Mouse (Mus musculus) thymus, adult 2 months (tissue): Measurements from ENCODE around the gene Gfer. TPM values are rescaled to one million over a fixed set of nuclear protein-coding genes. Genes with fewer than 3 reads are reported as not detected.
"Not testable (repeated sequence)": the region's sequence is repeated elsewhere in the genome, so short reads cannot be mapped to it uniquely, and the experiment has no call there.

Source experiments
- DNase-seq: peaks from one replicate; pipeline ENCODE4 v3.0.0; 2021
- H3K27ac ChIP-seq: fragments of 200-500 bp; 2 replicates; pipeline ENCODE4 v1.5.1; 2012; ENCODE audit warnings: low read length, control low read depth; ENCODE audit not compliant: control insufficient read depth, insufficient read depth
- H3K27me3 ChIP-seq: fragments of 200-500 bp; 2 replicates; pipeline ENCODE4 v1.6.1; 2012; ENCODE audit warnings: mild to moderate bottlenecking, low read length, moderate library complexity, mixed read lengths; ENCODE audit not compliant: control insufficient read depth, insufficient read depth
- H3K36me3 ChIP-seq: fragments of 200-500 bp; 2 replicates; pipeline ENCODE4 v1.6.1; 2012; ENCODE audit warnings: mild to moderate bottlenecking, low read length, moderate library complexity; ENCODE audit not compliant: control insufficient read depth, insufficient read depth
- H3K4me1 ChIP-seq: fragments of 200-500 bp; replicated peaks from 2 replicates; pipeline ENCODE4 v1.6.1; 2012; ENCODE audit warnings: low read length; ENCODE audit not compliant: control insufficient read depth, insufficient read depth
- H3K4me3 ChIP-seq: fragments of 200-500 bp; 2 replicates; pipeline ENCODE4 v1.5.1; 2012; ENCODE audit warnings: mild to moderate bottlenecking, low read length, control low read depth, moderate library complexity; ENCODE audit not compliant: control insufficient read depth, insufficient read depth
- CTCF ChIP-seq: fragments of 200-500 bp; IDR thresholded peaks from 2 replicates; pipeline ENCODE4 v1.5.1; 2012; ENCODE audit warnings: mild to moderate bottlenecking, control low read depth, low read length, moderate library complexity, borderline replicate concordance; ENCODE audit not compliant: control insufficient read depth, poor library complexity, insufficient read depth; ENCODE audit errors: extremely low read depth
- POLR2A ChIP-seq: fragments of 200-500 bp; IDR thresholded peaks from 2 replicates; pipeline ENCODE4 v1.6.1; 2012; ENCODE audit warnings: mild to moderate bottlenecking, low read length, control low read depth, moderate library complexity; ENCODE audit not compliant: control insufficient read depth, poor library complexity, insufficient read depth; ENCODE audit errors: extremely low read depth
- WGBS: fragments of 180-500 bp; shearing (Covaris S2); methylation state at CpG from one replicate; pipeline ENCODE4 v1.1.7; 2018; 5-methylcytosine and 5-hydroxymethylcytosine counted together
- polyA plus RNA-seq: library from polyadenylated mRNA; depleted of rRNA; stranded (reverse); fragments of >200 nt; gene quantifications from 2 replicates; pipeline ENCODE4 v1.2.3, GENCODE M21; 2012

Gene Gfer
- polyA plus RNA-seq, 1 experiment, result 24.3 TPM

DNA sequence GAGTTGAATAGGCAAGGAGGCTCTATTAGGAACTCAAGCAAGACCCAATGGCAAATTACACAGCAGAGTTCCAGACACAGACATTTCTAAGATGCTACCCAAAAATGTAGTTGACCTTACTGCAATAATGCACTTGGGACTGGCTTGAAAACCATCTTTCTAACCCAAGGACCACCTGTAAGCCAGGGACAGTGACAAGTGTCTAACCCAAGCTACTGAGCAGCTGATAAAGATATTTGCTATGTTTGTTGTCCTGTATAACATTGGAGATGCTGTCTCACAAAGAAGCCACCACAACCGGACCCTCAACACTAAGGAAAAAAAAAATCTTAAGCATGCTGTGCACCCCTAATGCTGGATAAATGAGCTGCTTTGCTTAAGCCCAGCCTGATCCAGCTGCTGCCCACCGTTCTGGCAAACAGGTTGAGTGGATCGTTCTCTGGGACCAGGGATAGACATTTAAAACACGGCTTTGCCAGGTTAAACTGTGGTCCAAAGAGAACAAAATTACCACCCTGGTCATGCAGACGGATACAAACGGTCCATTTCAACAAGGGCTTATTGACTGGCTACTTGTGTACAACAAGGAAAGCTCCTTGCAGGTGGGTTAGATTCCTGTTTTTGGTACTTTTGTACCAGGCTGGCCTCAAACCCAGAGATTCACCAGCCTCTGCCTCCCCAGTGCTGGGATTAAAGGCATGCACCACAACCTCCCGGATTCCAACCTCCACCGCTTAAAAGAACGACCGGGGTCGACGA, 27.3 kb upstream of the Gfer start:
- H3K36me3 ChIP-seq, result peaks cover 14% of the 10 kb centered on the region
- peak overlapping the region; percentile 73 for H3K4me3 ChIP-seq
- DNase-seq, result no peak
- H3K27me3 ChIP-seq, result no peaks in the 10 kb centered on the region
- H3K27ac ChIP-seq, result no peak overlapping the region
- H3K4me1 ChIP-seq, result peaks cover 16% of the 10 kb centered on the region
- TF ChIP-seq POLR2A (no peak), CTCF (no peak)
- 3% methylated on average over 12 of the region's 12 CpGs for WGBS

DNA sequence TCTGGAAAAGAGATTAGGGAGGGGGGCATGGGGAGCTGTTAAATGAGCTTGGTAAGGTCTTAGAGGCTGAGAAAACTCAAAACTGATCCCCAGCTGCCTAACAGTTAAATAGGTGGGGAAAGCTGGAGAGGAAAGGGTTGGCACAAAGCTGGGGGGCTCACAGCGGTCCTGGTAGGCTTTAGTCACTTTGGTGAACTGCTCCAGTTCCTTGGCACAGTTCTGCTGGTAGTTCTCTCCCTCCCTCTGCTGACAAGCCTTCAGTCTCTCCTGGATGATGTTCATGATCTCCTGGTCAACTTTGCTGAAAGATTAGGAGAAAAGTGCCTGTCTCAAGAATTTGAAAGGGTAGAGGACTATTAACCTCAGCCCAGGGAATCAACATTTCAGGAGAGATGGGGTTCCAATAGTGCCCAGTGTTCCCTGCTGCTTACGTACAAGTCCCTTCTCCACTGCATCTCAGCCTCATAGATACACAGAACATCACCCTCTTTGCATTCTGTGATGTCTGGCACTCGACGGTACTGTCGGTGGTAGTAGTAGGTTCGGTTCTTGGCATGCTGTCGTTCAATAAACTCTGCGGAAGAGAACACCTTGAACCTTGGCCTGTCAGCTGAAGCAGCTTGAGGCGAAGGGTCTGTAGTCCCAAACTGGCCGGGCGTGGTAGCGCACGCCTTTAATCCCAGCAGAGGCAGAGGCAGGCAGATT, 26.4 kb upstream of the Gfer start:
- no peak overlapping the region for H3K4me3 ChIP-seq
- peaks cover 14% of the 10 kb centered on the region for H3K36me3 ChIP-seq
- H3K27ac ChIP-seq, result no peak overlapping the region
- H3K4me1 ChIP-seq, result peaks cover 16% of the 10 kb centered on the region
- TF ChIP-seq POLR2A (no peak), CTCF (no peak)
- H3K27me3 ChIP-seq, result no peaks in the 10 kb centered on the region
- no peak for DNase-seq
- WGBS, result 80% methylated on average over 13 of the region's 13 CpGs

DNA sequence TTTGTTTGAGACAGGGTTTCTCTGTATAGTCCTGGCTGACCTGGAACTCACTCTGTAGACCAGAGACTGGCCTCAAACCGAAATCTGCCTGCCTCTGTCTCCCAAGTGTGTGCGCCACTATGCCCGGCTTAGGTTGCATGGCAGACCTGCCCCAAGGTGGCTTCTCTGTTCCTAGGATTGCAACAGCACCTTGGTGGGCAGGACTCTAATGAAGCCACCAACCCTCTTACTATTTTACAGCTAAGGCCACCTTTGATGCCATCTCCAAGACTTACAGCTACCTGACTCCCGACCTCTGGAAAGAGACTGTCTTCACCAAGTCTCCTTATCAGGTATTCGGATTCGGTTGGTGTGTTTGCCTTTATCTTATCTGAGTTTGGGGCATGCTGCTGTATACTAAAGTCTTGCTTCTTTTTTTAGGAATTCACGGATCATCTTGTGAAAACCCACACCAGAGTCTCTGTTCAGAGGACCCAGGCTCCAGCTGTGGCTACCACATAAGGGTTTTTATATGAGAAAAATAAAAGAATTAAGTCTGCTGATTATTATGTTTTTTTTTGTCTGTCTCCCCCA, 25.5 kb upstream of the Gfer start:
- 80% methylated on average over 7 of the region's 7 CpGs for WGBS
- H3K27ac ChIP-seq, H3K4me3 ChIP-seq, DNase-seq, H3K27me3 ChIP-seq: not testable (repeated sequence)
- Histone ChIP-seq H3K36me3 (peaks cover 14% of the 10 kb centered on the region), H3K4me1 (peaks cover 16% of the 10 kb centered on the region)

DNA sequence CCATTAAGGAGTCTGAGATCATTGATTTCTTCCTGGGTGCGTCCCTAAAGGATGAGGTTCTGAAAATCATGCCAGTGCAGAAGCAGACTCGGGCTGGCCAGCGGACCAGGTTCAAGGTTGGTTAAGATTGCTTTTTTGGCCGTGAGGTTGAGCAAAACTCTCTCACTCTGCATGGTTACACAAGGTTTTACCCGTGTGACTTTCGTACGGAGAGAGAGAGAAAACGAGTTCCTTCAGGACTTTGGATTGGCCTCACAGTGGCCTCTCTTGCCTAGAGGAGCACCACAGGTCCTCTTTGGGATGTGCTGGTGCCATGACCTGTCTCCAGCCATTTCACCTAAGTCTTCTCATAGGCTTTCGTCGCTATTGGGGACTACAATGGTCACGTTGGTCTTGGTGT, 24.7 kb upstream of the Gfer start:
- Histone ChIP-seq H3K4me1 (peaks cover 16% of the 10 kb centered on the region), H3K36me3 (peaks cover 14% of the 10 kb centered on the region), H3K4me3 (peak overlapping the region; percentile 73)
- H3K27me3 ChIP-seq, H3K27ac ChIP-seq, DNase-seq: not testable (repeated sequence)
- 3% methylated on average over 11 of the region's 11 CpGs for WGBS

DNA sequence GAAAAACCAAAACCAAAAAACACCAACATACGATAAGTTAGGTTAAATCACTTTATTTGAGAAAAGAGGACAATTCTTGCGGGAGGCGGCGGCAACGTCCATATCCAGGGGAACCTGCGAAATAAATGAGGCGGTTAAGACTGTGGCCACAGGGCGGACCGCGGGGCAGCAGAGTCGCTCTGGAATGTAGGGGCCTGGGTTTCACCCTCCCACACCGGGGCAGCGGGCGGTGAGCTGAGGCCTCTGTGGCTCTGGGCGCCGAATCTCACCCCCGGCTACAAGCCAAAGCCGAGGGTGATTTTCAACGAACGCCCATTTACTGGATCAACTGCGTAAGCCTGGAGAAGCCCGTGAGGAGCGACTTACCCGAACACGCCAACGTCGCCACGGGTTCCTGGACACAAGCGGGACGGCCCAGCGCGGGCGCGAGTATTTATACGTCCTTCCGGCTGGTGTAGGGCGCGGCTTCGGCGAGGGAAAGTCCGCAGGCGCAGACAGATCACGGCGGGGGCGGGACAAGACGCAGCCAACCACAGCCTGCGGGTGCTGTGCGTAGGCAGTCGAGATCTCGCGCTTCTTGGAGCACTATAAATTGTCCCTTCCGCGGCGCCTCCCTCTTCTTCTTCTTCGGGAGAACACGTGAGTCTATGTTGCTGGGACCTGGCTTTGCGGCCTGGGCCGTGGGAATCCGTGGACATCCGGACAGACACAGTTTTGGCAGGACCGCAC, 23.7 kb upstream of the Gfer start:
- Histone ChIP-seq H3K27ac (0 out of 2 replicates have a peak overlapping the region, but pooled peaks have one; percentile 3), H3K36me3 (peaks cover 14% of the 10 kb centered on the region), H3K4me1 (peaks cover 16% of the 10 kb centered on the region), H3K27me3 (no peaks in the 10 kb centered on the region), H3K4me3 (peak overlapping the region; percentile 88)
- peak; percentile 97 for DNase-seq
- peak; percentile 93 for TF ChIP-seq POLR2A
- no peak for TF ChIP-seq CTCF
- WGBS, result under 1% methylated on average over 61 of the region's 61 CpGs

DNA sequence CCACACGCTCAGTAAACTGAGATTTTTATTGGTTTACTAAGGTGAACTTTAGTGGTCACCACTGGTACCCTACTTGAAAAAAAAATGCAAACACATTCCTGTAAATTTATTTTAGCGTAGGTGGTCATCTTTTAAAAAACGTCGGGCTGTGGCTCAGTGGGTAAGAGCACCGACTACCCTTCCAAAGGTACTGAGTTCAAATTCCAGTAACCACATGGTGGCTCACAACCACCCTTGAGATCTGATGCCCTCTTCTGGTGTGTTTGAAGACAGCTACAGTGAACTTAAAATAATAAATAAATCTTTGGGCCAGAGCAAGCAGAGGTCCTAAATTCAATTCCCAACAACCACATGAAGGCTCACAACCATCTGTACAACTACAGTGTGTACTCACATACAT, 23.0 kb upstream of the Gfer start:
- peaks cover 14% of the 10 kb centered on the region for H3K36me3 ChIP-seq
- H3K4me1 ChIP-seq, result peaks cover 16% of the 10 kb centered on the region
- DNase-seq, H3K27ac ChIP-seq, H3K27me3 ChIP-seq: not testable (repeated sequence)
- 78% methylated on average over 5 of the region's 5 CpGs for WGBS
- H3K4me3 ChIP-seq, result peak overlapping the region; percentile 88
